Mouse (Mus musculus): ENCODE results near the gene Nek6. TPM values are rescaled to one million over a fixed set of nuclear protein-coding genes. Genes with fewer than 3 reads are reported as not detected.

Nek6 gene
- total RNA-seq (2021), result 10 to 100 TPM; 40.8 to 42.7 TPM

DNA sequence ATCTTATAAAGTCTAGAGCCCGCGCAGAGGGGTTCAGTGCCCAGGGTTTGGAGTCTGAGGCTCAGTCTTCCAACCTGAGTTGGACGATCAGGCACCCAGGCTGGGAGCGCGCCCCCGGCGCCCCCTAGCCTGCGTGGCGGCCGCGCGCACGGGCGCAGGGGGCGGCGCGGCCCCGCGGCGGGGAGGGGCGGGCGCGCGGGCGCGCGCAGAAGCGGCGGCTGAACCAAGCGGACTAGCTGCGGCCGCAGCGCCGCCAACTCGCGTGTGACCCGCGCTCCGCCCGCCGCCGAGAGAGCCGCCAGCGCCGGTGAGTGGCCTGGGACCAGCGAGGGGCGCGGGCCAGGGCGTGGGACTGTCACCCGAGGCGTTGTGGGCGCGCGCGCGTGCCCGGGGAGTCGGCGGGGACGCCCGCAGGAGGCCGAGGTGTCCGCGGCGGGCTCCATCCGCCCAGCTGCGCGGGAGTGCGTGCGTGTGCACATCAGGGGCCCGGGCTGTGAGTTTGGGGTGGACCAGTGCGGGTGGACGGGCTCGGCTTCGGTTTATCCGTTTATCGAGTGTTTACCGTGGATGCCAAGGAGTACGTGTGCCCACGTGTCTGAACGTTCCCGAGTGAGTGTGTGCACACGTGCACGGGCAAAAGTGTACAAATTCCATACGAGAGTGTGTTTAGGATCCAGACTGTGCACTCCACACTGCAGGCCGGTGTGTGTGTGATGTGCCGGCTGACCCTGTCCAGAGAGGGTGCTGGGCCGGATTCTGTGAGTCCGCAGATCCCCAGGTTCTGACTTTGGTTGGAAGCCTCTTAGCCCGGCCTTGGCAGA lies at the start of gene Nek6:
Nek6 (plus strand) TSS at position 157 of the 821 bp plus-strand sequence.
- DNase-seq, result peak; percentile 67 to 71

DNA sequence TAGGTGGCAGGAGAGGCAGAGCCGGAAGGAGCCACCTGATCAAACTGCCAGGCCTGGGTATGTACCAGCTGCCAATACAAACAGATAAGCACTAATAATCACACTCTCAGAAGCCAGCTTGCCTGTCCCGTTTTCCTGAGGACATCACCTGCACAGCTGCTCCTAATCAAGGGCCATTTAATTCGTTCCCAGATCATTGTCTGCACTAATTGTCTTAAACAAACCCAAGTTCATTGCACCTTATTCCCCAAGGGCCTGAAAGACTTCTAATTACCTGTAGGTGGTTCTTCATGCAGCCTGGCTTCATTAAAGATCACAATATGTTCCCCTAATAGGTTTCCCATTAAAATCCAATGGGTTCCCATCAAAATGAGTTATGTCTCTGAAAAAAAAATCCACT lies 49.1 kb upstream of the Nek6 start:
- no peak for DNase-seq

DNA sequence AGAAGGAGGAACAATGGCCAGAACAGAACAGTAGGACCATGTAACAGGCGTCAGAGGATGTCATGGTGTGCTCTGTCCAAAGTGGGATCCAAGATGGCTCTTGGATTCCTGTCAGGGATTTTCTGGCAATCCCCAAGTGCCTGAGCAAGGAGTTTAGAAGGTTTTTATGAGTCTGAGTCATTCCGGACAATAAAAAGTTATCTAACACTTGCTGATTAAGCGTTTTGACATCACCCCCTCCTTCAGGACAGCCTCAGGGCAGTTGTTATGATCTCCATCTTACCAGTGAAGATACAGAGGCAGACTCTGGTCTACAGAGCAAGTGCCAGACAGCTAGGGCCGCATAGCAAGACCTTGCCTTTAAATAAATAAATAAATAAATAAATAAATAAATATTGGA lies 42.6 kb upstream of the Nek6 start:
- DNase-seq, result no peak

DNA sequence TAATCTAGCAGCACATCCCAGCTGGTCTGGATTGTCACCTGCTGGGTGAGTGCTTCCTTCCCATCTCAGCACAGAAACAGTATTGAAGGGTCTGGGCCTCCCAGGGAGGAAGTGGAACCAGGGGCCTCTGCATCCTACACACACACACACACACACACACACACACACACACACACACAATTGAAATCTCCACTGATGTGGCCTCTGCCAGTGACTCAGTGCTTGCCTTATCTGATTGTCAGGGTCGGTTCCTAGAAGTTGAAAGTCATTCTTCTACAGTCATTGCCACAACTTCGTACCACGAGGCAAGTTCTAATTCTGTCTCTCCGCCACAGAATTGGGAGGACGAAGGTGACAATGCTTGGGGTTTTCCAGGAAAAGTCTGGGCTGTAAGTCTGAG lies 39.7 kb upstream of the Nek6 start:
- no peak for DNase-seq

DNA sequence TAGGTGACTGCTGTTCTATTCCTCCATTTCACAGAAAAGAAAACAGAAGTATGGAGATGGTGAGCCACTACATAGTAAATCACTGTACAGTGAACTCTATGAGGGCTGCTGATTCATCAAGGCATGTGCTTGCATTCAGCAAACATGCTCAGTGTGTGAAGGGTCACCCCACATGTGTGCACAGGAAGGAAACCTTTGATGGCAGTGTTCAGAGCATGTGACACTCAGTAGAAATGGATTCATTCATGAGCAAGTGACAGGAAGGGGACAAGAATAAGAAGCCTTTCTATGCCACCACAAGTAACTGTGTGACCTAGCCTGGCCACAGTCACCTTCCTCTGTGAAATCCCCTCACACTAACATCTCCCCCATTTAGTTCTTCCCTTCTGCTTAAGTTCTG lies 38.6 kb upstream of the Nek6 start:
- no peak for DNase-seq

DNA sequence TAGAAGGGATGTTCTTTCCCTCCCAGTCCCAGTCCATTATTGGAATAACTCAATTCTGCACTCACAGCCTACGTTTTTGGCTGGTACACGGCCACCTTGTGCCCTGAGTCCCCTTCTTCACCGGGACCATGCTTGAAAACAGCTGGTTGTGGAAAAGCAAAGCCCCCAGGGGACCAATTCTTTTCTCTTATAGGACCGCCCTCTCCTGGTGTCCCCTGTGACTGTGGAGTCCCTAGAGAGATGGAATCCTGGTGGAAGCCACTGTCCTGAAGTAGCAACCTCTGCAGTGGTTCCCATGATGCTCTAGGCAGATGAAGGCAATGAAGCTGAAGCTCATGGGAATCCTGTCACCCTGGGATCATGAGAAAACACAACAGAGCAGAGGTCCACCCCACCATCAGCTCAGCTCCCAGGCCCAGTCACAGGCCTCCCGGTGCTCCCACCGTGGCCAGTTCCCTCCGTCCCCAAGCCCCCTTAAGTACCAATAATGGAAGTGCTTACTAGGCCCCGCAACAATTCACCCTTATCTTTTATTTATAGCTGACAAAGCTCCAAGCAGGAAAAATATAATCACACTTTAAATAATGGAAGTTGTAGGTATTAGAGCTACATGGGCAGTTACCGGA lies 34.5 kb upstream of the Nek6 start:
- DNase-seq, result no peak

DNA sequence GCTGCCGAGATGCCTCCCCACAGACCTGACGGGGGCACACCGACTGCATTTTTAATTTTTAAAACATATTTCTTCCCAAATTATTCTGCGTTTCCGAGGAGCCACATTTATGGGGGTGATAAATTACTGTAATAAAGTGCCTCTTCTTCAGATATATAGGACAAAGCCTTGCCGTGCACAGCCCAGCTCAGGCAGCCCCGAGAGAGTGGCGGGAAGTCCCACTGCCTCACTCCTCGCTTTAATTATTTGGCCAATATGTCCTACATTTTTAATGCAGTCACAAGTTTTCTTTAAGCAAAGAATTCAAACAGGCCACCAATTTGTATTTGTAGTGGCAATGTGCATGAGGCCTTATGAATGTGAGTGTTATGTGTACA lies 34.0 kb upstream of the Nek6 start:
- no peak for DNase-seq

DNA sequence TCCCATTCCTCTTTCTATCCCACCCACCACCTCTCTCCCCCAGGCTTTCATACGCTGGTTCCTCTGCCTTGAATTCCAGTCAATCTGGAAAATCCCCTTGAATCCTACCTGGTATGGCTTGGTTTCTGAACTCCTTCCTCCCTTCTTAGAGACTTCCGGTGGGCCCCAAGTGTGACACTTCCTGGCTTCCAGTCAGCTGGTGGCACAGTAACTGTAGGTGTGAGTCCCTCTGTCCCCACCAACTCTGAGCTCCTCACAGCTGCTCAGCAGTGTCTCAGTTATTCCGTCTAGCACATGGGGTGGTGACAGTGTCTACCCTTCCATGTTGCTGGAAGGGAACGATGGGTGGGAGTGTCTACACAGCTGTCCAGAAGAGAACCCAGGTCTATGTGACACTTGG lies 32.8 kb upstream of the Nek6 start:
- DNase-seq, result no peak

DNA sequence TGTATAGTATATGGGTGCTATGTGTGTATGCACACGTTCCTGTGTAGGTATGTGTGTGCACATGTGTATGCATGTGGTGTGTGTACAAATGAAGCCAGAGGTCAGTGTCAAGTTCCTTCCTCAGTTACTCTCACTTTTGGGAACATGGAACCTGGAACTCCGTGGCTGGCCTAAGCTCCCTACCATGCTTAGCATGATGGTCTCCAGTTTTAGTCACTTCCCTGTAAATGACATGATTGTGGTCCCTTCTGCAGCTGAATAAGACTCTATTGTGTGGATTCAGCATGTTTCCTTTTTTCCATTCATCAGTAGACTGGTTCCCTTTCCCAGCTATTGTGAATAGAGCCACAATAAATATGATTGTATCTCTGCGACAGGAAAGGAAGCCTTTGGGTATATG lies 31.9 kb upstream of the Nek6 start:
- DNase-seq, result no peak

DNA sequence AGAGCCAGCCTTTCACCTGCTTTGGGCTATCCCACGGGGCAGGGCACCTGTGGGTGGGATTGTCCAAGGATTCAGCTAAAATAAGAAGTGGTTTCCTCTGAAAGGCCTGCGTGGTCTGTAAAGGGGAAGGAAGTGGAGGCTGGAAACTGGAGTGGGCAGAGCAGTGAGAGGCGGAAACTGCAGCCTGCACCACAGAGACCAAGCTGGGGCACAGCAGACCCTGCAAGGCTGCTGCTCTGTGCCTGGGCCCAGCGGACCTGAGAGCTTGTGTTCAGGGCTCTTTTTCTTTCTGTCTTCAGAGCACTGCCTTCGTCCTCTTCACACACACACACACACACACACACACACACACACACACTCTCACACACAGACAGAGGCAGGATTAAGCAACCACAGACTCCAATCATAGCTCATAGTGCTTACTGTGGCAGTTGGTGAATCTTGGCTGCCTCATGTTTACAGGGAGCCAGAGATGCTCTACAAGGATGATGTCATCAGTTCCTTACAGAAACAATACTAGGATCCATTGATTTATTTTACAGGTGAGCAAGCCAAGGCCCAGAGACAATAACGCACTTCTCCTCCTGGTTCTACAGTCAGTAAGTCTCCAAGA lies 30.2 kb upstream of the Nek6 start:
- no peak for DNase-seq

DNA sequence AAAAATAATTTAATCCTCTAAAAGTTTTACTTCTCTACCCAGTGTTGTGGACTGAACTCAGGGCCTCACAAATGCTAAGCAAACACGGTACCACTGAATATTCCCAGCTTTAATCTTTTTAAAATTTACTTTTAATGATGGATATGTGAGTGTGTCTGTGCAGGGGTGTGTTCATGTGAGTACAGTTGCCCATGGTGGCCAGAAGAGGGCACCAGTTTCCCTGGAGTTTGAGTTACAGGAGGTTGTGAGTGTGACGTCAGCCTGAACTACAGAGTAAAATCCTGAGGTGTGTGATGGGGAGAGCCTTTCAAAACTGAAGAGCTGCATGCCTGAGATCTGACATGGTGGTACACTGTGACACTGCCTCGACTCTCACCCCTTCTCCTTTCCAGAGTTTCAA lies 29.3 kb upstream of the Nek6 start:
- no peak for DNase-seq

DNA sequence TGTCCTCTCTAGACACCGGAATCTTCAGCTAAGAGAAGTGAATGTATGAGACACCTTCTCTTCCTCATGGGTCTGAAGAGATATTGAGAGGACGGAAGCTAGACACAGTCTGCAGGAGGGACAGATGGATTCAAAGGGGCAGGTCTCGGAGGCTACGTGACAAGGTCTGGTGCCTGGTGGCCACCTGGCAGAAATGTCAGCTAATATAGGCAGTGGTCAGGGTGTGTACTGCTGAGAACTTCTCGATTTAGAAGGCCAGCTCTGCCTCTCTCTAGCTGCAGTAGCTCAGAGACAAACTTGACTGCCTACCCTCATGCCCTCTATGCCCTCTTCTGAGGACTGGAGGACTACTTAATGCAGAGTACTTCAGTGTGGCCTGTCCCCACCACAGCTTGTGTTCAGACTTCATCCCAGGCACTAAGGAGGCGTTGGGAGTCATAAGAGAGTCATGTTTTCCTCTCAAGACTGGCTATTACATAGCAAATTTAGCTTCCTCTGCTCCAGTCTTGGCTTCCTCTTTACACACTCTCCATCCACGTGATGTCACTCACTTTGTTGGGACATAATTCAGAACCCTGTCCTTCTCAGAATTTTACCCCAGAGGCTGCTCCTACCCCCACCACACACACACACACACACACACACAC lies 28.3 kb upstream of the Nek6 start:
- DNase-seq, result no peak

DNA sequence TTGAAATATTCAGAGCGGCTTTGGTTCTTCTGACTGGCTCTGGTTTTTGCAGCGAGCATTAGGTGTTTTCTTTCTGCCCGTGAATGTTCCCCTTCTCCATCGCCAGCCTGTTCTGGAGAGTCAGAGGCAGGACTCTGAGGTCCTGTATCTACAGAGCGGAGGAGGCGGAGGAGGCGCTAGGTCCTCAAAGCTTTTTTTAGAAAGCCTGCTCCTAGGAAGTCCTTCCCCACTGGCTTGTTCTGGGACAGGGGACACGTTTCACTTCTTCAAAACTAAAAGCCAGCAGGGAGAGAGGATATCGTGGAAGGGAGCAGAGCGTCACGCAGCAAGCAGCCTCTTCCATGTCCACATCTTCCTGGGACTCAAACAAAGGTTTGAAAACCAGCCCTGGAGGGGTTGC lies 26.9 kb upstream of the Nek6 start:
- no peak for DNase-seq

DNA sequence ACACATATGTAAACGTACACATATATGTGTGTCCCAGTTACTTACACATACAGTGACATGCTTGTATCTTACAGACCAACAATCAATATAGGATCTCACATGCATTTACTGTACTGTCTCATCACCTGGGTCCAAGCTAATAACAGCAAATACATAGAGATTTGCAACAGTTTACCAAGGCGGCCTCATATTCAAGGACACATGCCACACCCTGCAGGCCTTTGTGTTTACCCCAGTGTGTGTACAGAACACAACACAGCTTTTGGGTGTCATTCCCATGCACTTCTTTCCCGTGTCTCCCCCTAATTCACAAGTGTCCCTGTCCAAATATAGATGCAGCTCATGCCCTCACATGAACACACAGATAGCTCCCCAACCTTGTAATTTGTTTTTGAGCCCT lies 26.0 kb upstream of the Nek6 start:
- no peak for DNase-seq

DNA sequence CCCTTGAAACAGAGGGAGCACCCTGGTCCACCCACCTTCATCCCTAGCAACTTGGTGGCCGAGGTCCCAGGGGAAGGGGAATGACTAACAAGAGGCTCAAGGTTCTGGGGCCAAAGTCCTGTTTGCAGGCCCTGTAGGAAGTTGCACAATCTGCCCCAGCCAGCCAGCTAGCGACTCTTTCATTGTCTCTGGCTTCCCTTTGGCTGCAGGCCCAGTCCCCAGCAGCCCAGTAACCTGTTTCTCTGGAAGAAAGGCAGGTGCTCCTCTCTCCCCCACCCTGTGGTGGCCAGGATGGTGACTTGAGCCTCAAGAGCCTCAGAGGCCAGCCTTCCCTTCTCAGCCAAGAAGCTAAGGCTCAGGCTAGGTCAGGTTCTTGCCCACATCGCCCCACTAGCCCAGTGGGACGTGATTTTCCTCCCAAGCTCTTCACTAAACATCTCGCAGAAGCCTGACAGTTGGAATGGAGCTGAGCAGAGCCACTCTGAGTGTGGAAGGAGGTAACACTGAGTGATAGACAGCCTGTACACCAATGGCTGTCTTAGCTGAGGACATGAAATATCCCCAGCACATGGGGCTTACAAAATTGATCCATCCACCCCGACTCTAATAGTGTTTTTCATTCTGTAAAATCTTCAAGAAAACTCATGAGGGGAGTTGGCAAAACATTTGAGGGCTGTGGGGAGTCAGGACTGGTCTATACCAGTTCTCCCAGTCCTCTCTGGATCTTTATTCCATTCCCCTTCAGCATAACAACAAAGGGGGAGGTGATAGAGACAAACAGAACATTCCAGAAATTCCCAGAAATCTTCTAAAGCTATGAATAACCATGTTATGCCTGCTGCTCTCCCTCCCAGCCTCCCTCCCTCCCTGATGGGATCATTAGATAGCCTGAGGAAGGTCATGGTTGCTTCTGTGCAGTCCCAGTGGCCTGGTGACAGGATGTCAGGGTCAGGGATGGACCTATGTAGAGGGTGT lies 25.2 kb upstream of the Nek6 start:
- DNase-seq, result peak in 1 of 2 experiments; percentile 41

DNA sequence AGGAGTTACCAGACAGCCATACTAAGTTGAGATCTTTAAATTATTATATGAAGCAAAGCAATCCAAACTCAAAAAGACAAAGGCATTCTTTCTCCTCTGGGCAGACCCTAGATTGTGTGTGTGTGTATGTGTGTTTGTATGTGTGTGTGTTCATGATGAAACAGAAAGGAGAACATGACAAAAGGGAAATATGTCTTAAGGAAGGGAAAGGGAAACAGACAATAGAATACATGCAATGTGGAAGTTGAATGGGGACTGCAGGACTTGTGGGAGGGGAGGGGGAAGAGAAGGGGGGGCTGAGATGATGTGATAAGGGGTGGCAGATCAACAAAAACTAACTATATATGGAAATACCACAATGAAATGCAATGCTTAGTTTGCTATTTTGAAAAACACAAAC lies 13.8 kb upstream of the Nek6 start:
- DNase-seq, result no peak

DNA sequence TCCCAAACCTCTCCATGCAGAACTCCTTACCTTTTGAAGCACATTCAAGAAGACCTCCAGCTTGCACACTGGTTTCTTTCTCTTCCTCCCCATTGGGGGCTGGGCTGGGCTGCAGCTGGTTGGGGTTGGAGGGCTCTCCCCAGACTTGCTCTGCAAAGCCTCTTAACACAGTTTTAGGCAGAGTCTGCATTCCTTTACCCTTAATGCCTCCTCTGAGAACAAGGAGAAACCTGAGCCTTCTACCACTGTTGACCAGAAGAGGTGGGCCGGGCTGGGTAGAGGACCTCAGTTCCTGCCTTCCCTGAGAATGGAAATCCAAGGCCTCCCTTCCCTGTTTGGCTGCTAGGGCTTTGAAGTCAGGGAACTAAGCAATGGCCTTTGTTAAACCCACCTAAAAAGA lies 9.8 kb upstream of the Nek6 start:
- DNase-seq, result no peak

DNA sequence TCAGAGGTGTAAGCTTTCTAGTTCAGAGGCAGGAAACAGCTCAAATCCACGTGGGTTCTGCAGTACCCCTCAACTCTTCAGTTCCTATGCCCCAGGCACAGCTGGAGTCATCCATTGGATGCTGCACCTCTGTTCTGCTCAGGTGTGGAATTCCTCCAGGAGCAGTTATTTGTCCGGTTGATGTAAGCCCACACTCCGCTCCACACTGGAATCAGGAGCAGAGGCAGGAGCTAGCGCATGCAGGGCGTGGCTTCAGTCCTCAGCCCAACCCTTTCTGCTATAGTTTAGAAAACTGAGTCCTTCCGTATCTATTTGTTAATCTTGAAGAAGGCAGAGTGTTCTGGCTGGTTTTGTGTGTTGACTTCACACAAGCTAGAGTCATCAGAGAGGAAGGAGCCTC lies 9.3 kb upstream of the Nek6 start:
- no peak for DNase-seq

DNA sequence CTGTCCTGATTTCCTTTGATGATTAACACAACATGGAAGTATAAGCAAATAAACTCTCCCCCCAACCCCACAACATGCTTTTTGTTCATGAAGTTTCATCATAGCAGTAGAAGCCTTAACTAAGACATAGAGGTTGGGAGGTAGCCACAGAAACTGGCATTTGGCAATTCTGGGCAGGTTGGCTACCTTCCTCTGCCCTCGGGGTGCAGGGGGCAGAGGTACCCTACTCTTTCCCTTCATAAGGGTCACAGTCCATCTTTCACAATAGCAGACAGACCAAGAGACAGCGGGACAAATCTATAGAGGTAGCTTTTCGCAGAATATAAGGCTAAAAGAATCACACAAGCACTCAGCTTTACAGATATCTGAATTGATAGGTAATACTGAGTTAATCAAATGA lies 8.7 kb upstream of the Nek6 start:
- no peak for DNase-seq

DNA sequence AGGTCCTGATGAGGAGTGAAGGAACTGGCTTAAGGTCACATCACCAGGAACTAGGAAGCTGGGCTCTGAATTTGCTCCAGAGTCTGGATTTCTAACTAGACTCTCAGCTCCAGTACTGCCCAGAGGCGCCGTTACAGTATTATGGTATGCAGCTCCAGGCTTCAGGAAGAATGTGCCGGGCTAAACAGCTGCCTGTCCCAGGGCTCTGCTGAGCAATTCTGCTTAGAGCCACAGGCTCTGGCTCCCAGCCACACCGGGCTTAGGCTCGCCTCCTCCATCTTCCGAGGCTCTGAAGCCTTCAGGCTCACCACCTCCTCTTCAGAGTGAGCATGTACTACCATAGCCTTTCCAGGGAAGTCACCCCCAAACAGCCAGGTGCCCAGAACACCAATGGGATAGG lies 7.1 kb upstream of the Nek6 start:
- DNase-seq, result no peak

DNA sequence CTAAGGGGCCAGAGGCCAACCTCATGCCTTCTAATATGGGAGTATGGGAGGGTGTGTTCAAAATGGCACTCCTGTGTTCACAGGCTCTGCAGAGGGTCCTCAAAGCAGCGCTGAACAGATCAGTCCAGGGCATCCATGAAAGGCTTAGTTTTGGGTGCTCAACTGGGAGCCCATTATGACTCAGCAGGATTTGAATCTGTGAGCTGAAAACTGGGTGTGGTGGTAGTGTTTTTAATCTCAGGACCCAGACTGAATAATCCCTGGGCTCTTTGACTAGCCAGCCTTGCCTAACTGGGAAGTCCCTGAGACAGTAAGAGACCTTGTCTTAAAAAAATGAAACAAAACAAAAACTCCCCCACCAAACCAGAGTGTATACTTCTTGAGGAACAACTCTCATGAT lies 4.3 kb upstream of the Nek6 start:
- DNase-seq, result no peak

DNA sequence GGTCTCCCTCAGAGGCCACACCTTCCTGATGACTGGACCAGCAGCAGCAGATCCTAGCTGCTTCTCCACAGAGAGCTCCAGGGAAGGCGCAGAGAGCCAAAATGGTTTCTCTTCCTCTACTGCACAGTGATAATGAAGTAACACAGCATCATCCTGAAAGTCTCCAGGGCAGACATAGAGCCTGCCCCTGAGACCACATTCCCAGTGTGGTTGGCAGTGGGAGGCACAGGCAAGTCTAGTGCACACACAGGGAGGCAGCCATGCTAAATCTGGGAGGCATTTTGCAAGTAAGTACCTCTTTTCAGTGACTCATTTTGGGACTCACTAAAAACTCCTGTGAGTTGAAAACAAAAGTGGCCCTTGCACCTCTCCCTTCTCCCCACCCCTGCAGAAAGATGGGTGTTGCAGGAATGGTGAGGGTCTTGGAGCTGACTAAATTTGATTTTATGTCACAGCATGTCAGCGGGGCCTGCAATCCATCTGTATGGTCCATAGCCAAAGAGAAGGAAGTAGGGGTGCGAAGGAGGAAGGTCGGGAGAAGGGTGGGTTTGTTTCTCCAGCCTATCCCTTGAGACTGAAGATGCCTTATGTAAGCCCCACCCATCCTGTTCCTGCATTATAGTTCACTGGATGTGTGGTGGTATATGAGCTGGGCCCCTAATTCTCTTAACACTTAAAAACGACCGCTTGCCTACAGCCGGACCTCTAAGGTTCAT lies 2.3 kb upstream of the Nek6 start:
- no peak for DNase-seq
